ENCODE assay signal across 8 mouse cellular contexts in genomic region chr1:177257178-177258033, GRCm38 (mm10). TPM values are rescaled to one million over a fixed set of nuclear protein-coding genes. Genes with fewer than 3 reads are reported as not detected.
A peak's percentile ranks its signal among the peaks of the same experiment; 100 is the strongest.
DNase-seq lines count a peak whose midpoint lies in the region; ATAC-seq lines count a peak whose summit lies in the region.

No protein-coding gene starts in this region.

- no peaks in the 10 kb centered on the region for H3K36me3 ChIP-seq in hindbrain, embryonic 12.5 days

- H3K27me3 ChIP-seq in hindbrain, embryonic 12.5 days: no peaks in the 10 kb centered on the region

- peak overlapping the region; percentile 100 for H3K4me3 ChIP-seq in hindbrain, embryonic 12.5 days

- H3K27ac ChIP-seq in hindbrain, embryonic 12.5 days: peak overlapping the region; percentile 100

- H3K9me3 ChIP-seq in hindbrain, embryonic 12.5 days (replicated peaks): no peaks in the 10 kb centered on the region

- H3K9ac ChIP-seq in hindbrain, embryonic 12.5 days: peak overlapping the region; percentile 98

- DNase-seq in Muller cell, postnatal 12 days (ENCODE audit: inconsistent ontology term): peak; percentile 77
- DNase-seq in cerebellum, postnatal 10 days: peak; percentile 86 to 88
- peak; percentile 67 to 73 for DNase-seq in frontal cortex, postnatal 10 days (ENCODE audit: low spot score in 2 of 2)
- DNase-seq in layer of hippocampus, postnatal 25 days (ENCODE audit: extremely low spot score in 1 of 2, low spot score in 1 of 2): peak; percentile 51 to 52
- DNase-seq in lung, postnatal 14 days: peak; percentile 63
- peak; percentile 37 for DNase-seq in retina, adult 2 months (ENCODE audit: low read depth, low spot score)
- DNase-seq in thymus, postnatal 25 days: peak; percentile 66

- peak; percentile 77 for ATAC-seq in hindbrain, embryonic 12.5 days (ENCODE audit: low FRiP score)

- H3K4me1 ChIP-seq in hindbrain, embryonic 12.5 days: peaks cover 15% of the 10 kb centered on the region

- H3K4me2 ChIP-seq in hindbrain, embryonic 12.5 days (replicated peaks): peak overlapping the region; percentile 90

- WGBS in hindbrain, embryonic 12.5 days: under 1% methylated on average over 52 of the region's 86 CpGs

RNA-seq across cellular contexts. Expression of gene Akt3, which starts 0.6 kb away (rescaled TPM):
- 28.8 and 29.1 TPM in 2 replicates for polyA plus RNA-seq in hindbrain, embryonic 12.5 days (2016; fragmentation: Nextera tagmentation; extraction: Ambion mirVana)
- 100 to 1,000 TPM; 221 to 234 TPM for total RNA-seq in layer of hippocampus, postnatal 25 days (2021)

Comparison
In these comparisons a context has a peak if more than half of its experiments do, and no peak if none do; other contexts are left out.
1. Peak in every context shown above with its lines: DNase-seq, ATAC-seq, H3K4me3 ChIP-seq and H3K27ac ChIP-seq.
2. DNase-seq: peak in every context shown above with its lines; median percentile 87 in cerebellum, postnatal 10 days; 77 in Muller cell, postnatal 12 days; 70 in frontal cortex, postnatal 10 days; 66 in thymus, postnatal 25 days; 63 in lung, postnatal 14 days; 52 in layer of hippocampus, postnatal 25 days; 37 in retina, adult 2 months.